Mouse (Mus musculus) bone marrow macrophage, adult 2 months (primary cell): Measurements from ENCODE around the gene Hfe2.
"Not testable (repeated sequence)": the region's sequence is repeated elsewhere in the genome, so short reads cannot be mapped to it uniquely, and the experiment has no call there.

Experiments used
- CTCF ChIP-seq: IDR thresholded peaks from 2 replicates; pipeline ENCODE4 v1.5.1; 2012; ENCODE audit warnings: low read depth, mild to moderate bottlenecking, low read length, moderate library complexity
- POLR2A ChIP-seq: IDR thresholded peaks from 2 replicates; pipeline ENCODE4 v1.6.1; 2012; ENCODE audit warnings: mild to moderate bottlenecking, low read depth, low read length, borderline replicate concordance

- TF ChIP-seq POLR2A, CTCF: not testable (repeated sequence)
Observed at GRCm38 (mm10) chr3:96507966-96508365, 17.0 kb upstream of the Hfe2 start.
